7 mouse cellular contexts compared by ENCODE assay signal in genomic region chr5:128515343-128515742, GRCm38 (mm10).
DNase-seq lines count a peak whose midpoint lies in the region; ATAC-seq and TF ChIP-seq lines count a peak whose summit lies in the region.

No protein-coding gene starts in this region.

- H3K36me3 ChIP-seq in kidney, embryonic 14.5 days (ENCODE audit: control insufficient read depth, insufficient read depth, low read length) = no peaks in the 10 kb centered on the region

- 12% methylated on average over 2 of the region's 2 CpGs for WGBS in kidney, embryonic 14.5 days

- no peak for TF ChIP-seq POLR2A in brain, embryonic 14.5 days (IDR thresholded peaks at IDR 0.05; ENCODE audit: borderline replicate concordance, extremely low read depth, insufficient read depth, insufficient read length, poor library complexity, severe bottlenecking)

- H3K4me1 ChIP-seq in kidney, embryonic 14.5 days (ENCODE audit: control insufficient read depth, insufficient read depth, low read length) = no peaks in the 10 kb centered on the region

- peak; percentile 87 for TF ChIP-seq CTCF in brain, embryonic 14.5 days (IDR thresholded peaks at IDR 0.05; ENCODE audit: borderline replicate concordance, extremely low read depth, insufficient read depth, insufficient read length)

- DNase-seq in kidney, postnatal 10 days = peak; percentile 21
- DNase-seq in MEL-GATA-1-ER (ENCODE audit: extremely low read depth, low read depth) = peak; percentile 1
- peak; percentile 69 for DNase-seq in brain, embryonic 14.5 days (ENCODE audit: low read depth)
- no peak for DNase-seq in layer of hippocampus, postnatal 14 days (ENCODE audit: low spot score in 2 of 2)
- no peak for DNase-seq in gastrocnemius, postnatal 14 days

- H3K9ac ChIP-seq in kidney, embryonic 14.5 days (ENCODE audit: low read depth, low read length) = no peak overlapping the region

- H3K27ac ChIP-seq in kidney, embryonic 14.5 days (ENCODE audit: low read depth, low read length) = no peak overlapping the region

- no peak overlapping the region for H3K4me2 ChIP-seq in kidney, embryonic 14.5 days (replicated peaks; ENCODE audit: low read depth, low read length)

- peaks cover 11% of the 10 kb centered on the region; the same call in 1 of the 2 replicates for H3K27me3 ChIP-seq in kidney, embryonic 14.5 days (ENCODE audit: control insufficient read depth, insufficient read depth, low read length)

- H3K9me3 ChIP-seq in kidney, embryonic 14.5 days (ENCODE audit: control insufficient read depth, low read length) = no peaks in the 10 kb centered on the region

- no peak overlapping the region for H3K4me3 ChIP-seq in kidney, embryonic 14.5 days (ENCODE audit: low read length)

- no peak for ATAC-seq in kidney, embryonic 14.5 days (ENCODE audit: low FRiP score, low TSS enrichment)
- ATAC-seq in megakaryocyte progenitor cell, adult 5-6 weeks (replicated peaks; ENCODE audit: poor library complexity) = peak; percentile 64

- intact Hi-C loops in gastrocnemius, postnatal 14 days (cut with DNase I; ENCODE audit: low total_unique reads) = no loop called here

Comparison
In these comparisons a context has a peak if more than half of its experiments do, and no peak if none do; other contexts are left out.
1. DNase-seq: peak in kidney, postnatal 10 days (single experiment), MEL-GATA-1-ER (single experiment) and brain, embryonic 14.5 days (single experiment); none in layer of hippocampus, postnatal 14 days (0 of 2) and gastrocnemius, postnatal 14 days (single experiment).